Mouse (Mus musculus): ENCODE measurements around the gene Gm10197. TPM values are rescaled to one million over a fixed set of nuclear protein-coding genes. Genes with fewer than 3 reads are reported as not detected.

The Gm10197 gene
- total and polyA plus RNA-seq, 2 experiments from 2014 or later, result not detected

- Histone ChIP-seq H3K9ac (replicated peaks; ENCODE audit: low read length, poor library complexity, severe bottlenecking) (peak overlapping the region; percentile 37; the same call in 1 of the 2 replicates), H3K27me3 (ENCODE audit: insufficient read depth, low read length) (no peaks in the 10 kb centered on the region), H3K4me1 (ENCODE audit: insufficient read depth, low read length) (0 out of 2 replicates have a peak, but pooled peaks cover 5% of the 10 kb centered on the region), H3K36me3 (ENCODE audit: insufficient read depth, low read length) (no peaks in the 10 kb centered on the region), H3K4me3 (ENCODE audit: low read depth, low read length) (peak overlapping the region; percentile 33), H3K4me2 (ENCODE audit: low read depth, low read length, poor library complexity, severe bottlenecking) (peak overlapping the region; percentile 65), H3K9me3 (ENCODE audit: low read length) (no peaks in the 10 kb centered on the region), H3K27ac (ENCODE audit: low read depth, low read length) (peak overlapping the region; percentile 44; the same call in 1 of the 2 replicates)
- DNase-seq (ENCODE audit: low spot score), result peak; percentile 73
- ATAC-seq (ENCODE audit: low FRiP score), result no peak
- 11% methylated on average over 27 of the region's 27 CpGs for WGBS
- TF ChIP-seq CTCF (IDR thresholded peaks at IDR 0.05), result no peak
These were observed 45.8 kb downstream of the Gm10197 start for GRCm38 (mm10) chr19:53325578-53326295.

- no peak for TF ChIP-seq CTCF (IDR thresholded peaks at IDR 0.05)
- H3K4me2 ChIP-seq (ENCODE audit: low read depth, low read length, poor library complexity, severe bottlenecking), result peak overlapping the region; percentile 65; the same call in 1 of the 2 replicates
- H3K27me3 ChIP-seq (ENCODE audit: insufficient read depth, low read length), result no peaks in the 10 kb centered on the region
- H3K4me3 ChIP-seq (ENCODE audit: low read depth, low read length), result no peak overlapping the region
- H3K9me3 ChIP-seq (ENCODE audit: low read length), result no peaks in the 10 kb centered on the region
- H3K9ac ChIP-seq (replicated peaks; ENCODE audit: low read length, poor library complexity, severe bottlenecking), result no peak overlapping the region
- H3K4me1 ChIP-seq (ENCODE audit: insufficient read depth, low read length), result 0 out of 2 replicates have a peak, but pooled peaks cover 5% of the 10 kb centered on the region
- 50% methylated on average over 6 of the region's 6 CpGs for WGBS
- H3K27ac ChIP-seq (ENCODE audit: low read depth, low read length), result no peak overlapping the region
- no peaks in the 10 kb centered on the region for H3K36me3 ChIP-seq (ENCODE audit: insufficient read depth, low read length)
- ATAC-seq (ENCODE audit: low FRiP score) (no peak), DNase-seq (ENCODE audit: low spot score) (no peak)
These were observed 46.7 kb downstream of the Gm10197 start for GRCm38 (mm10) chr19:53324866-53325265.

- no peak overlapping the region for H3K4me2 ChIP-seq (ENCODE audit: low read depth, low read length, poor library complexity, severe bottlenecking)
- no peak for ATAC-seq (ENCODE audit: low FRiP score)
- no peak overlapping the region for H3K27ac ChIP-seq (ENCODE audit: low read depth, low read length)
- no peaks in the 10 kb centered on the region for H3K36me3 ChIP-seq (ENCODE audit: insufficient read depth, low read length)
- H3K4me1 ChIP-seq (ENCODE audit: insufficient read depth, low read length), result 0 out of 2 replicates have a peak, but pooled peaks cover 5% of the 10 kb centered on the region
- no peak overlapping the region for H3K9ac ChIP-seq (replicated peaks; ENCODE audit: low read length, poor library complexity, severe bottlenecking)
- no peak for DNase-seq (ENCODE audit: low spot score)
- H3K27me3 ChIP-seq (ENCODE audit: insufficient read depth, low read length), result no peaks in the 10 kb centered on the region
- peak; percentile 29 for TF ChIP-seq CTCF (IDR thresholded peaks at IDR 0.05)
- WGBS, result 93% methylated on average over 12 of the region's 12 CpGs
- no peak overlapping the region for H3K4me3 ChIP-seq (ENCODE audit: low read depth, low read length)
- no peaks in the 10 kb centered on the region for H3K9me3 ChIP-seq (ENCODE audit: low read length)
These were observed 49.0 kb downstream of the Gm10197 start for GRCm38 (mm10) chr19:53322438-53323048.

Other genes starting within 250 kb of the Gm10197 start
- 54.6 and 61.4 TPM in 2 replicates for gene Add3, start 231.3 kb downstream of the Gm10197 start, total RNA-seq (2014; rRNA removed)
- gene Add3, start 231.3 kb downstream of the Gm10197 start, polyA plus RNA-seq (2015; fragmentation: Nextera tagmentation; extraction: Ambion mirVana), result 49.1 and 51.9 TPM in 2 replicates
- gene Mxi1, start 61.2 kb downstream of the Gm10197 start, total RNA-seq (2014; rRNA removed), result 40.9 and 49.2 TPM in 2 replicates
- gene Mxi1, start 61.2 kb downstream of the Gm10197 start, polyA plus RNA-seq (2015; fragmentation: Nextera tagmentation; extraction: Ambion mirVana), result 37.7 and 38.8 TPM in 2 replicates
- 8.9 and 17.8 TPM in 2 replicates for gene Smndc1, start 18.8 kb upstream of the Gm10197 start, total RNA-seq (2014; rRNA removed)
- 28.9 and 35.0 TPM in 2 replicates for gene Smndc1, start 18.8 kb upstream of the Gm10197 start, polyA plus RNA-seq (2015; fragmentation: Nextera tagmentation; extraction: Ambion mirVana)
- gene Dusp5, start 157.3 kb upstream of the Gm10197 start, total RNA-seq (2014; rRNA removed), result 4.2 and 11.2 TPM in 2 replicates
- 2.2 and 2.5 TPM in 2 replicates for gene Dusp5, start 157.3 kb upstream of the Gm10197 start, polyA plus RNA-seq (2015; fragmentation: Nextera tagmentation; extraction: Ambion mirVana)
- 67.9 and 94.6 TPM in 2 replicates for gene Nutf2-ps1, start 217.3 kb upstream of the Gm10197 start, total RNA-seq (2014; rRNA removed)
- gene Nutf2-ps1, start 217.3 kb upstream of the Gm10197 start, polyA plus RNA-seq (2015; fragmentation: Nextera tagmentation; extraction: Ambion mirVana), result 160 and 200 TPM in 2 replicates
- gene Smc3, start 228.6 kb upstream of the Gm10197 start, total RNA-seq (2014; rRNA removed), result 26.1 and 29.3 TPM in 2 replicates
- gene Smc3, start 228.6 kb upstream of the Gm10197 start, polyA plus RNA-seq (2015; fragmentation: Nextera tagmentation; extraction: Ambion mirVana), result 39.4 and 45.7 TPM in 2 replicates